Mouse (Mus musculus): ENCODE data around the gene Rps15a. TPM values are rescaled to one million over a fixed set of nuclear protein-coding genes. Genes with fewer than 3 reads are reported as not detected.
A peak's percentile ranks its signal among the peaks of the same experiment; 100 is the strongest.

Gene Rps15a
- polyA plus RNA-seq, 1 experiment, result 1,382 TPM

DNA sequence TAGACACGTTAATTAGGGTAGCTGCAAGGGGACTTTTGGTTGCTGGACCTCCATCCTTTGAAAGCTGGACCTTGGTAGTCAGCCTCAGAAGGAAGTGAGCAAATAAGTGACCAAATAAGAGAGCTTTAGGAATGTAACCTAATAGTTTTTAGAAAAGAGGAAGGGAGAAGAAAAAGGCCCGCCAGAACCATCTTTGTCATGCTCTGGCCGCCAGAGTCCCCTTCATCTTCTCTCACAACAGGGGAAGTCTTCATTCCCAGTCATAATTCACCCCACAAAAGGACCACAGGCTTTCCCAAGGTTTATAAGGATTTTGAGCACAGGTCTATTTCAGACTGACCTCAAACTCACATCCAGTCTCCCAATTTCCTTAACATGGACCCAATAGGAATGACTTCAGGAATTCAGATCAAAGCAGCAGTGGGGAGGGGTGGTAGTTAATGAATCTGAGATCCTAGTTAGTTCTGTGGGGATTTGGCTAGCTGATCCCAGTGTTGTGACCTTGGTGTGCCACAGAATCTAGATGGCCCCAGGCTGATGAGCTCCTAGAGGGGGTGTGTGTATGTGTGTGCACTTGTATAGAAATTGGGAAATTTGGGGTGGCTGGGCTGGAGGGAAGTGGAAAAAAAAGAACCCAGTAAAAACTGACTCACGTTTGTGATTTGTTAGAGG lies 1.7 kb upstream of the Rps15a start:
- no peak for DNase-seq
- TF ChIP-seq CTCF (IDR thresholded peaks at IDR 0.05; ENCODE audit: borderline replicate concordance, control insufficient read depth, extremely low read depth, insufficient read depth, low read length, poor library complexity), result no peak
- TF ChIP-seq POLR2A (IDR thresholded peaks at IDR 0.05; ENCODE audit: control insufficient read depth, extremely low read depth, insufficient read depth, low read length, poor library complexity), result no peak
- Histone ChIP-seq H3K4me1 (replicated peaks; ENCODE audit: control insufficient read depth, insufficient read depth, low read length) (peaks cover 27% of the 10 kb centered on the region), H3K4me3 (ENCODE audit: control insufficient read depth, insufficient read depth, low read length) (no peak overlapping the region), H3K27ac (ENCODE audit: control insufficient read depth, insufficient read depth, low read length) (no peak overlapping the region), H3K36me3 (ENCODE audit: control insufficient read depth, insufficient read depth, low read length) (peaks cover 60% of the 10 kb centered on the region), H3K27me3 (ENCODE audit: control insufficient read depth, insufficient read depth, low read length) (no peaks in the 10 kb centered on the region)
- 57% methylated on average over 4 of the region's 4 CpGs for WGBS

DNA sequence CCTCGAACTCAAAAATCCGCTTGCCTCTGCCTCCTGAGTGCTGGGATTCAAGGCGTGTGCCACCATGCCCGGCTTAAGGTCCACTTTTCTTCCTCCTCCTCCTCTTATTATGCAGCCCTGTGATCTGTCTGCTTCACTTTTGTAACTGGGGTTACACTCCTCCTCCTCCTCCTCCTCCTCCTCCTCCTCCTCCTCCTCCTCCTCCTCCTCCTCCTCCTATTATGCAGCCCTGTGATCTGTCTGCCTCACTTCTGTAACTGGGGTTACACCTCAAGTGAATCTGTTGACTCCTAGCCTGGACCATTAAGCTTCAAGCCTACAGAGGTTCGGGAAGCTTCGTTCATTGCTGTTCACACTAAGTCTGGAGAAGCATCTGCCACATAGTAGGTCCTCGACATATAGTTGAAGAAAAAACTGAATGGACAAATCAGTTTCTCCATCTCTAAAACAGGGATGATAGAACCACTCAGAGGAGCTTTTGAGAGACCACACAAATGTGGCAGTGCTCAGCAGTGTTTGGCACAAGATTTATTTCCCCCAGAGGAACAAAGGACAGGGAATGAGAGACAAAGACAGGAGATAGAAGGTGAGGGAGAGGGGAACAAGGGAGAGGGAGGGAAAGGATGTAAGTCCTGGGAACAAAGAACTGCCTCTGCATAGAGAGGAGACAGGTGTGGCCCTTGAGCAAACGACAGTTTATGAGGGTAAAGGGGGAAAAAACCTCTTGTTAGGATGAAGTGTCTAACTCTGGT lies 975 bp upstream of the Rps15a start:
- peaks cover 30% of the 10 kb centered on the region for H3K4me1 ChIP-seq (replicated peaks; ENCODE audit: control insufficient read depth, insufficient read depth, low read length)
- 24% methylated on average over 8 of the region's 8 CpGs for WGBS
- TF ChIP-seq CTCF (IDR thresholded peaks at IDR 0.05; ENCODE audit: borderline replicate concordance, control insufficient read depth, extremely low read depth, insufficient read depth, low read length, poor library complexity) (no peak), POLR2A (IDR thresholded peaks at IDR 0.05; ENCODE audit: control insufficient read depth, extremely low read depth, insufficient read depth, low read length, poor library complexity) (no peak)
- peaks cover 60% of the 10 kb centered on the region for H3K36me3 ChIP-seq (ENCODE audit: control insufficient read depth, insufficient read depth, low read length)
- DNase-seq, result no peak
- H3K27me3 ChIP-seq (ENCODE audit: control insufficient read depth, insufficient read depth, low read length), result no peaks in the 10 kb centered on the region
- H3K27ac ChIP-seq (ENCODE audit: control insufficient read depth, insufficient read depth, low read length), result no peak overlapping the region
- no peak overlapping the region for H3K4me3 ChIP-seq (ENCODE audit: control insufficient read depth, insufficient read depth, low read length)

DNA sequence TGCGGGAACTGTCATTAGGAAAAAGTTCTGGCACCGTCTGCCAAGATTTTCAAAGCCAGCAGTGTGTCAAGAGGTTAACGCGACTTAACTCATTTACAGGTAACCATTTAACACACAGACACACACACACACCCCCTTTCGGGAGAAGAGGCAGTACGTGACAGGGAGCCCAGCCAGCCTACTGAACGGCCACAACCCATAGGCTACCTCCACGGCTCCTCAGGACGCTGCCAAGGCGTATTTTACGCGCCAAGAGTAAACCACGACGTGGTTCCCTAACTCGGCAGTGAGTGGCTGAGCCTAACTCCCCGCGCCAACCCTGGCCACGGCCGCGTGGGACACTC lies 483 bp downstream of the Rps15a start:
- peak overlapping the region; percentile 81 for H3K4me3 ChIP-seq (ENCODE audit: control insufficient read depth, insufficient read depth, low read length)
- TF ChIP-seq POLR2A (IDR thresholded peaks at IDR 0.05; ENCODE audit: control insufficient read depth, extremely low read depth, insufficient read depth, low read length, poor library complexity) (no peak), CTCF (IDR thresholded peaks at IDR 0.05; ENCODE audit: borderline replicate concordance, control insufficient read depth, extremely low read depth, insufficient read depth, low read length, poor library complexity) (no peak)
- H3K4me1 ChIP-seq (replicated peaks; ENCODE audit: control insufficient read depth, insufficient read depth, low read length), result peaks cover 25% of the 10 kb centered on the region
- H3K36me3 ChIP-seq (ENCODE audit: control insufficient read depth, insufficient read depth, low read length), result peaks cover 60% of the 10 kb centered on the region
- no peak for DNase-seq
- WGBS, result 1% methylated on average over 20 of the region's 20 CpGs
- peak overlapping the region; percentile 52 for H3K27ac ChIP-seq (ENCODE audit: control insufficient read depth, insufficient read depth, low read length)
- no peaks in the 10 kb centered on the region for H3K27me3 ChIP-seq (ENCODE audit: control insufficient read depth, insufficient read depth, low read length)

DNA sequence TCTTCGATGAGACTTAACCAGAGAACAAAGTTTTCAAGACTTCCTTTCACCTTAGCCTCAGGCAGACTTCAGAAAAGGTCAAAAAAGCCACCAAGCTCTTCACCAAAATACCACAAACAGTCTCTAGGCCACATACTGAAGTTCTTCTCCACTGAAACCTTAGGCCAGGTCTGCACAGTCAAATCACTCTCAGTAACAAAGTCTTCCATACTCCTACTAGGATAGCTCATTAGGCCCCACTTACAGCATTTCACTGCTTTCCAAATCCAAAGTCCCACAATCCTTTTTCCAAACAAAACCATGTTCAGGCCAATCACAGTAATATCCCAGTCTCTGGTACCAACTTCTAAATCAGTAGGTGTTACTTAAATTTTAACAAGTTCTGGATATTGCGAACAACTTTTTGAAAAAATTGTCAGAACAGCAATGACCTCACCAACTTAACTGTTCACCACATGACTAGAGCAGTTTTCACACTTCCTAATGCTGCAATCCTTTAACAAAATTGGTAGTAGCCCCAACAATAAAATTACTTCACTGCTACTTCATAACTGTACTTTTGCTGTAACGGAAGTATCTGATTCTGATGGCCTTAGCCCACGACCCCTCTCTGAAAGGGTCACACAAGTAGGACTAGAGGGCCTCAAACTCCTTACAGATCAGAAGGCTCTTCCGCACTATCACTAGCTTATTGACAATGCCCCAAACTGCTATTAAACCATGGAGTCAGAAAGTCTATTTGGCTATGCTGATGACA lies 2.3 kb downstream of the Rps15a start:
- Histone ChIP-seq H3K36me3 (ENCODE audit: control insufficient read depth, insufficient read depth, low read length) (peaks cover 64% of the 10 kb centered on the region), H3K27me3 (ENCODE audit: control insufficient read depth, insufficient read depth, low read length) (no peaks in the 10 kb centered on the region), H3K4me1 (replicated peaks; ENCODE audit: control insufficient read depth, insufficient read depth, low read length) (peaks cover 14% of the 10 kb centered on the region), H3K27ac (ENCODE audit: control insufficient read depth, insufficient read depth, low read length) (no peak overlapping the region), H3K4me3 (ENCODE audit: control insufficient read depth, insufficient read depth, low read length) (no peak overlapping the region)
- no peak for DNase-seq
- 48% methylated on average over 5 of the region's 5 CpGs for WGBS
- TF ChIP-seq CTCF (IDR thresholded peaks at IDR 0.05; ENCODE audit: borderline replicate concordance, control insufficient read depth, extremely low read depth, insufficient read depth, low read length, poor library complexity), result no peak
- TF ChIP-seq POLR2A (IDR thresholded peaks at IDR 0.05; ENCODE audit: control insufficient read depth, extremely low read depth, insufficient read depth, low read length, poor library complexity), result no peak

DNA sequence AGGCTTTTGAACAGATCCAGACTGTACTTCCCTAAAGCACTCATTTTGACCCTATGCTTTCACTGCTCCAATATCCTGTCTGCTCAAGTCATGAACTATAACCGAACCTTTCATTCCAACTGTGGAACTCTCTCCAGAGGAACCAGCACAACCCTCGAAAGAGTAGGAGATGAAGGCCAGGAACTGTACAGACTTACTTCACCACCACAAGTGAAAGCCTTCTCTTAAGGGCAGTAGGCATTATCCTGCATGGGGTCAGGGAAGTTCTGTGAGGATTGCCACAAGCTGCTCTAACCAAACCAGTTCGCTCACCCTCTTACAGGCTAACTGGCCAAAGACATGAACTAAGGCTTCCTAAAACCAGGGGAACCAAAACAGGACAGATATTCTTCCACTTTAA lies 4.9 kb downstream of the Rps15a start:
- H3K36me3 ChIP-seq (ENCODE audit: control insufficient read depth, insufficient read depth, low read length), result peaks cover 82% of the 10 kb centered on the region
- WGBS, result 73% methylated on average over 3 of the region's 3 CpGs

DNA sequence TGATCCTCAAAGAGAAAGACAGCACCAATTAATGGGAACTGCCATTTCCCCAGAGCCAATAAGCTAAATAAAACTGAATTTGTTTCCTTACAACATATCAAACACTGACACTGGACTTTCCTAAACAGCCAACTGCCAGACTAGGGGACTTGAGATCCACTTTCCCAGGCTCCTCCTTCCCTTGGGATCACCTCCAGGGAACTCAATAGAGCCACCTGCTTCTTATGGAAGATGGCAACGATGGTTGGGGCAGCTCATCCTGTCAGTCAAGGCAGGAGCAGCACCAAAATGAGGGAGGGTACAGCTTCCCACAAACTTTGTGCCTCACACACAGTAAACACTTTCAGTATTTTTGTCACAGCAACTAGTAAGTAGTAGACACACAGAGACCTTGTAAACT lies 8.3 kb downstream of the Rps15a start:
- peaks cover 3% of the 10 kb centered on the region; the same call in 1 of the 2 replicates for H3K4me1 ChIP-seq (replicated peaks; ENCODE audit: control insufficient read depth, insufficient read depth, low read length)
- H3K27ac ChIP-seq (ENCODE audit: control insufficient read depth, insufficient read depth, low read length), result no peak overlapping the region
- peaks cover 78% of the 10 kb centered on the region for H3K36me3 ChIP-seq (ENCODE audit: control insufficient read depth, insufficient read depth, low read length)
- TF ChIP-seq CTCF (IDR thresholded peaks at IDR 0.05; ENCODE audit: borderline replicate concordance, control insufficient read depth, extremely low read depth, insufficient read depth, low read length, poor library complexity), result no peak
- no peak for TF ChIP-seq POLR2A (IDR thresholded peaks at IDR 0.05; ENCODE audit: control insufficient read depth, extremely low read depth, insufficient read depth, low read length, poor library complexity)
- no peak for DNase-seq
- H3K4me3 ChIP-seq (ENCODE audit: control insufficient read depth, insufficient read depth, low read length), result no peak overlapping the region
- H3K27me3 ChIP-seq (ENCODE audit: control insufficient read depth, insufficient read depth, low read length), result no peaks in the 10 kb centered on the region
- WGBS, result 81% methylated on average over 1 of the region's 1 CpGs

More for the DNA sequence above, 4.9 kb downstream of the Rps15a start:
- no peak for DNase-seq
- Histone ChIP-seq H3K4me1 (replicated peaks; ENCODE audit: control insufficient read depth, insufficient read depth, low read length) (peaks cover 9% of the 10 kb centered on the region; the same call in 1 of the 2 replicates), H3K27me3 (ENCODE audit: control insufficient read depth, insufficient read depth, low read length) (no peaks in the 10 kb centered on the region), H3K4me3 (ENCODE audit: control insufficient read depth, insufficient read depth, low read length) (no peak overlapping the region), H3K27ac (ENCODE audit: control insufficient read depth, insufficient read depth, low read length) (no peak overlapping the region)
- TF ChIP-seq CTCF (IDR thresholded peaks at IDR 0.05; ENCODE audit: borderline replicate concordance, control insufficient read depth, extremely low read depth, insufficient read depth, low read length, poor library complexity) (no peak), POLR2A (IDR thresholded peaks at IDR 0.05; ENCODE audit: control insufficient read depth, extremely low read depth, insufficient read depth, low read length, poor library complexity) (no peak)
